Mouse (Mus musculus): Measurements from ENCODE around the gene Cd55. TPM values are rescaled to one million over a fixed set of nuclear protein-coding genes. Genes with fewer than 3 reads are reported as not detected.

The Cd55 gene
- polyA plus RNA-seq (2015; fragmentation: Illumina TruSeq; extraction: RNeasy Lipid Tissue Mini Kit (QIAGEN cat#74804); ENCODE audit: low read depth, low replicate concordance), result 9.4 TPM

GRCm38 (mm10) chr1:130462084-130462861 is at the start of gene Cd55:
TSS of gene Cd55 (minus strand) at chr1:130462744.

GRCm38 (mm10) chr1:130422664-130423111 is 39.9 kb downstream of the Cd55 start, which contains the start of gene Cd55b:
TSS of gene Cd55b (minus strand) at chr1:130423009.

Other genes with a start within 250 kb of the Cd55 start
- not detected for gene Cd55b, start 39.7 kb downstream of the Cd55 start, polyA plus RNA-seq (2015; fragmentation: Illumina TruSeq; extraction: RNeasy Lipid Tissue Mini Kit (QIAGEN cat#74804); ENCODE audit: low read depth, low replicate concordance)
- not detected for gene Zp3r, start 166.9 kb upstream of the Cd55 start, polyA plus RNA-seq (2015; fragmentation: Illumina TruSeq; extraction: RNeasy Lipid Tissue Mini Kit (QIAGEN cat#74804); ENCODE audit: low read depth, low replicate concordance)
- gene C4bp, start 198.9 kb upstream of the Cd55 start, polyA plus RNA-seq (2015; fragmentation: Illumina TruSeq; extraction: RNeasy Lipid Tissue Mini Kit (QIAGEN cat#74804); ENCODE audit: low read depth, low replicate concordance), result 0.30 TPM

Data from brain, adult 10 weeks (tissue).